Mouse (Mus musculus) kidney, postnatal 36 days (tissue): ENCODE measurements at regions not wholly inside any gene's neighbourhood (a gene's known extent, or its start where the extent isn't known, plus 50 kb on each side); places are given as distances from the start of the nearest gene placed in this dataset.
A peak's percentile ranks its signal among the peaks of the same experiment; 100 is the strongest.
"Not testable (repeated sequence)": the region's sequence is repeated elsewhere in the genome, so short reads cannot be mapped to it uniquely, and the experiment has no call there.

ENCODE experiments used
- DNase-seq, 2 experiments: peaks; one replicate each; pipeline ENCODE4 v3.0.0; 2021 to 2022; ENCODE audit warnings: mixed read lengths in 2 of 2

DNA sequence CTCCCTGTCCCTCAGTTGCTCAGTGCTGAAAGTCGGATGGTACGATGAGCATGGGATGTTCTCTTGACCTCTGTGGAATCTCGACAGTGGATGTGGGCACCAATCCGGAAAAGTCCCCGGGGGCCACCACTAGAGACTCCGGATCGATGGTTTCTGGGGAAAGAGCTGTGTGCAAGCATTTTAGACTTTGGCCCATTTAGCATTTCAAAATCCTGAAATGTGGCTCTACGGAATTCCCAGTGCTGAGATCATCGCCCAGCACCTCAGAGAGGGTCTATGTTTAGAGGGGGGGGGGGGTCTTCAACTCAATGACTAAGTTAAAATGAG is 68.6 kb downstream of the Tomm20 start:
- no peak for DNase-seq

DNA sequence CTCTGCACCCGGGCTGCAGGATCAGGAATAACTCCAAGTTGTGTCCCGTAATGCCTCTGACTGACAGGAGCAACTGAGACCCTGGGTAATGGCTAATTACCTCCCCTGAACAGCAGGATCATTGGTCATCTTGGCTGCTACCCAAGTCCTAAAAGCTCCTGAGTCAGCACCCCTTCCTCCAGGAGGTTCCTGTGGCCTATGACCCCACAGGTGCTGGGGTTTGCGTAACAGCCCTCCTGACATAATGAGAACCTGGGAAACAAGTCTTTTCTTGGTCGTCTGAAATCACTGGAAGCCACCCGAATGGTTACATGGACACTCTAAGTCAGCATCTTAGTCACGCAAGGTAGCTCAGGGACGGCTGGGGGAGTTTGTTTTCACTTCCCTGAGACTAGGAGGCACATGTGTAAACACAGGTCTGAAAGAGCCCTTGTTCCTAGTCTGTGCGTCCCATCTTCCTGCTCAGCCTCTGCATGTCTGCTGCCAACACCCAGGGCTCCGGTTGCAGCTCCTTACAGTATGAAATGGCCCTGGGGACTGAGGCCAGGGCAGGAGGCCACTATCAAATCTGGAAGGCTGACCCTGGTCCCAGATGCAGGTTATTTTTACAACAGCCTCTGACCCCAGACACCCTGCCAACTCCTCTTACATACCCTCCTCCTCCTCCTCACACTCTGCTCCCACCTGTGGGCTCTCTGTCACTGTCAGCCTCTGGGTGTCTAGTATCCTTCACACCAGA is 69.2 kb downstream of the Tomm20 start:
- DNase-seq = peak; percentile 87 to 92

GRCm38 (mm10) chr8:126875491-126876155 is 70.0 kb downstream of the Tomm20 start:
- no peak for DNase-seq

- DNase-seq = no peak
Observed at GRCm38 (mm10) chr8:126874846-126875245, 70.8 kb downstream of the Tomm20 start.

- no peak for DNase-seq
Observed at GRCm38 (mm10) chr8:126874126-126874730, 71.4 kb downstream of the Tomm20 start.

DNA sequence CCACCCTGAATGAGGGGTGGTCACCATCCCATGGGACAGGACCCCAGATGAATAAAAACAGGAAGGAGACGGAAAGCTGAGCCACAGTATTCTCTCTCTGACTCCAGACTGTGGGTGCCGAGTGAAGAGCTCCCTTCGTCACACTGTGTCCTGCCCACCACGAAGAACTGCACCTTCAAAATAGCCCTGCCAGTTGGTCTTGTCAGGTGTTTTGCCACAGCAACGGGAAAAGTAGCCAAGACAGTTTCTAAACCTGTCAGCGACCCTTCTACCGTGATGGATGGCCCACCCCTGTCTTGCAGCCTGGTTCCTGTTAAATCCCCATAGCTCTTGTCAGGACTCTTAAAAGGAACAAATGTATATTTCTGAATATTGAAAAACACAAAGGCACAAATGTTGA is 72.3 kb downstream of the Tomm20 start:
- no peak for DNase-seq

DNA sequence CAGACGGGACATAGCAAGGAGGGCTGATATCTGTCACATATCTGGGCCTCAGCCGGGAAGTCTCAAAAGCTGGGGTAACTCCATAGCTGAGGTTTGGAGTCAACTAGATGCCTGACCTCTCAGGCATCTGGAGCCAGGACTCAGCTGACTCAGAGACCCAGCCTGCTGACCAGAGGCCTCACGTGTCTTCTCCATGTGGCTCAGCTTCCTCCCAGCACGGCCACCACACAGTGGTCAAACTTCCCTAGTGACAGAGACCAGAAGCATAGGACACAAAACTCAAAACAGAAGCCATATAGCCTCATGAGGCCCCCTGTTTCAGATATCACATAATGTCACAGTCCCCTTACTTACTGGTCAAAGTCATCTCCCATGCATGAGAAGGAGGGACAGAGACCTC is 73.1 kb downstream of the Tomm20 start:
- peak; percentile 75 to 82 for DNase-seq

- no peak for DNase-seq
Observed at GRCm38 (mm10) chr8:126872133-126872532, 73.5 kb downstream of the Tomm20 start.

DNA sequence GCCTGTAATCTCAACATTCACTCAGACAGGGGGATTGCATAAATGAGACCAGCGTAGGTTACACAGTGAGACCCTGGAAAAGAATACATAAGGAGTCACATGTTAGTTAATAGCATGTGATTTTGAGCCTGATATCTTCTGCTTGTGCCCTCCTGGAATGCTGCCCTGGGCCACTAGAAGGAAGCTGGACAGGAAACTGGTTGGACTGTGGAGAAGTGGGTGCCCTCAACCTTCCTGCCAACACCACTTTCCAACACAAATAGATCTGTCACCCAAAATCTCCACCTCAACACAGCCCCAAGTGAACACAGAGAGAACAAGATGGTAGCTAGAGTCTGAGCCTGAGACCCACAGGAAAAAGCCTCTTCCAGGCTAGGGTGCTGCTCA is 76.2 kb downstream of the Tomm20 start:
- no peak for DNase-seq

DNA sequence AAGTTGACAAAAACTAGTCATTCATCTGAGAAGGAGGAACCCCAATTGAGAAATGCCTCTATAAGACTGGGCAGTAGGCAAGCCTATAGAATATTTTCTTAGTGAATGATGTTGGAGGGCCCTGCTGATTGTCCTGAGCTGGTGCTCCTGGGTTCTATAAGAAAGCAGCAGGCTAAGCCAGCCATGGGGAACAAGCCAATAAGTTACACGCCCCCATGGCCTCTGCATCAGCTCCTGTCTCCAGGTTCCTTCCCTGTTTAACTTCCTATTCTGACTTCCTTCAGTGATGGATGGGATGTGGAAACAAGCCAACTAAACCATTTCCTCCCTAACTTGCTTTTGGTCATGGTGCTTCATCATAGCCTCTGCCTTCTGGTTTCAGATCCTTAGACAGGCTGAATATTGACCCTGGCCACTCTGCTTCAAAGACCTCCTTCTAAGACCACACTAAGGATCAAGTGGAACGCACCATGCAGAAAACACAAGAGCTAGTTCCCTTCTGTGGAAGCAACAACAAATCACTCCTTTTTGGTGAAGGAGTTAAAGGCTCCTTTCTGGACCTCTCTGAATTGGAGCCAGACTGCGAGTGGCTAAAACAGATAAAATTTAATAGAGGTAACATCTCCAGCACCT is 76.7 kb downstream of the Tomm20 start:
- DNase-seq = peak; percentile 47 to 75

- DNase-seq = no peak
Observed at GRCm38 (mm10) chr8:126867121-126867988, 78.3 kb downstream of the Tomm20 start.

DNA sequence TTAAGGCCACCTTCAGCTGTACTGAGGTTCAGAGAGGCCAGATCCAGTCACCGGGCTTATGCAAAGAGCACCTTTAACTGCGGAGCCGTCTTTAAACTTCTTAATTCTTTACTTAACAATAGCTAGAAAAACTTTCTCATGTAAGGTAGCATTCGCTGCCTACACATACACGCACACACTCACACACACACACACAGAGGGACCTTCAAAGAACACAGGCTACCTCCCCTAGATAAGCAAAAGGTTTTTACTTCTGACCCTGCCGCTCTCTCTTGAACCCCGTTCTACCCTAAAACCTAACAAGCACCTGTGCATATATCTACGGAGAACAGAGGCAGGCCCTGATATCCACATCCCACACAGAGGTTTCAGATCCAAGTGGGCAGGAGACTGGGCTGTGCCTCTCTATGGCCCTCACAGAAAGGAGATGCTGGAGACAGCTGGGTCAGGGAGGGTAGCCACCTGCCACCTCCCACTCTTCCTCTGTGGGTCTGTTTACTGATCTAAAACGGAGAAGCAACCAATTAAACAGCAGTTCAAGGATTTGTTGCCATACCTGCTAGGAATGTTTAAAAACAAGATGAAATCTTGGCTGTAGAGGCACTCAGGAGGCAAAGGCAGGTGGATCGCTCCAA is 81.2 kb downstream of the Tomm20 start:
- DNase-seq = no peak

DNA sequence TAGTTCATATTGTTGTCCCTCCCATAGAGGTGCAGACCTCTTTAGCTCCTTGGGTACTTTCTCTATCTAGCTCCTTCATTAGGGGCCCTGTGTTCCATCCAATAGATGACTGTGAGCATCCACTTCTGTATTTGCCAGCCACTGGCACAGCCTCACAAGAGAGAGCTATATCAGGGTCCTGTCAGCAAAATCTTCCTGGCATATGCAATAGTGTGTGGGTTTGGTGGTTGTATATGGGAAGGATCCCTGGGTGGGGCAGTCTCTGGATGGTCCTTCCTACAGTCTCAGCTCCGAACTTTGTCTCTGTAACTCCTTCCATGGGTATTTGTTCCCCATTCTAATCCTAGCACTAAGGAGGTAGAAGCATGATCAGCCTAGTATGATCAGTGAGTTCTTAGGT is 82.0 kb downstream of the Tomm20 start:
- not testable (repeated sequence) for DNase-seq

GRCm38 (mm10) chr8:126861754-126862153 is 83.9 kb downstream of the Tomm20 start:
- DNase-seq = no peak

GRCm38 (mm10) chr8:126860630-126861029 is 85.0 kb downstream of the Tomm20 start:
- DNase-seq = no peak

DNA sequence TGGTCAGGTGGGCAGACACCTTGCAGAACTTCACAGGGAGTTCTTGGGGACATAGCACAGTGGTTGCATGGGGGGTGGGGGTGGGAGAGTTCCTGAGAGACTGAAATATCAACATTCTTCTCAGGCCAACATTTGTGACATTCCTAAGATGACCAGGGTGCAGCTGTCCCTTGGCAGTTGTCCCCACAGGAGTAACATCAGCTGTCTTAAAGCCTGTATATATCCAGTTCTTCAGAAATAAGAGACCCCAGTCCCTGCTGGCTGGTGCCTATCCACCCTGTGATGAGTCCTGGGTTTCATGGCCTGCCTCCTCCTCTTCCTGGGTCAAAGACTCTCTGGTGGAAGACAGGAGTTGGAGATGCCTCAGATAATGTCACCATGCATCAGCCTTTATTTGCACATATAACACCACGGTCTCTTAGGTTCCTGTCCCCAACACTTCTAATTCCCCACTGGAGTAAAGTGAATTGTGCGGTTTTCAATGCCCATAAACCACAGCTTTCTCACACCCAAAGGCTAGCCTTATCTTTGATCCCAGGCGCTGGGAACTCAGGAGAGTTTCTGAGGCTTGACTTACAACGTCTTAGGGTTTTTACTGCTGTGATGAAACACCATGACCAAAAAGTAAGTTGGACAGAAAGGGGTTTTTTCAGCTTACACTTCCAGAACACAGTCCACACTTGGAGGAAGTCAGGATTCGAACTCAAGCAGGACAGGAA is 85.8 kb downstream of the Tomm20 start:
- no peak for DNase-seq

- no peak for DNase-seq
Observed at GRCm38 (mm10) chr8:126857307-126858203, 88.1 kb downstream of the Tomm20 start.

GRCm38 (mm10) chr8:126855914-126856313 is 89.7 kb downstream of the Tomm20 start:
- no peak for DNase-seq

DNA sequence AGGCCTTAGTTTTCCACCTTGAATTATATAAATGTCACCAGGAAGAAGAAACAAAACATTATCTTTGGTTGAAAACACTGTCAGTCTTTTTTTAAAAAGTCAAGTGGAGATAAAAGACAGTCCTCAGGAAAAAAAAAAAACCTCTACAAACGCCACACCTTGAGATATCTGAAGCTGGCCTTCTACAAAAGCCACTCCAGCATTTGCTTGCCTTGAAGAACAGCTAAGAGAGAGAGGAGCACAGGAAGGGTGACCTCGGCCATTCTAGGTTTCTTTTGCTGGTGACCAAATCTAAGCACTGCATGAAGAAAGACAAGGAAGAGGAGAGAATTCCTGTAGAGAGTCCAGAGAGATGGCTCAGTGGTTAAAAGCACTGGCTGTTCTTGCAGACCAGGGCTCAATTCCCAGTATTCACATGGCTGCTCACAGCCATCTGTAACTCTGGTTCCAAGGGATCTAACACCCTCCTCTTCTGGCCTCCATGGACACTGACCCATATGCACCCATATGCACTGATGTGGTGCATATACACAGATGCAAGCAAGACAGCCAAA is 90.5 kb downstream of the Tomm20 start:
- DNase-seq = no peak
